ENCODE assay signal across 18 mouse cellular contexts in the genomic region with DNA sequence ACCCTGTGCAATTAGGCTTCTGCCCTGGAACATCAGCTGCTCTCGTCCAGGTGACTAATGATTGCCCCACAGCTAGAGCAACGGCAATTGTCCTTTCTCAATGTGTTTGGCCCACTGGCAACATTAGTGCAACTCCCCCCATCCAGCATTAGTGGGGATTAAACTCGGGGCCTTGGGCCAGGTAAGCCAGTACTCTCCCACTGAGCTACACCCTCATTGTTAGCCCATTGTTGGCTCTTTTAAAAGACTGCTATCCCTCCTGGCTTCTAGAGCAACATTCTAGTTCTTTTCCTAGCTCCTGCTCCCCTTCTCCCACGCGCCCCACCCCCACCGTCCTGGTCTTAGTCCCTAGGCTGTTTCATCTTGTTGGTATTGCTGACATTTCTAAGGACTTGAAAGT.
"Had no signal": no experiment of that assay in that cellular context is flagged by ENCODE, and none has a peak within 500 bp of the region (broad histone marks: within the 10 kb centered on the region; RNA-seq: fewer than 3 reads in every experiment).

No protein-coding gene starts in this region.

- H3K9ac ChIP-seq: lung, embryonic 14.5 days; midbrain, embryonic 12.5 days; neural tube, embryonic 13.5 days; neural tube, embryonic 15.5 days had no signal

- H3K27me3 ChIP-seq: midbrain, embryonic 12.5 days; neural tube, embryonic 13.5 days; neural tube, embryonic 15.5 days had no signal

- ATAC-seq: midbrain, embryonic 16.5 days had no signal

- H3K4me1 ChIP-seq: midbrain, embryonic 10.5 days; midbrain, embryonic 12.5 days; neural tube, embryonic 13.5 days; neural tube, embryonic 15.5 days had no signal

- H3K9me3 ChIP-seq: midbrain, embryonic 10.5 days; neural tube, embryonic 15.5 days had no signal

- H3K27ac ChIP-seq: midbrain, embryonic 10.5 days; midbrain, embryonic 12.5 days; neural tube, embryonic 13.5 days; neural tube, embryonic 15.5 days had no signal

- H3K36me3 ChIP-seq: midbrain, embryonic 10.5 days; midbrain, embryonic 12.5 days; neural tube, embryonic 13.5 days; neural tube, embryonic 15.5 days had no signal

- H3K4me2 ChIP-seq: lung, embryonic 14.5 days; midbrain, embryonic 12.5 days; neural tube, embryonic 13.5 days; neural tube, embryonic 15.5 days had no signal

- H3K4me3 ChIP-seq: midbrain, embryonic 10.5 days; midbrain, embryonic 12.5 days; neural tube, embryonic 13.5 days; neural tube, embryonic 15.5 days had no signal

- DNase-seq: lung, adult 18-20 months; lung, embryonic 14.5 days; lung, postnatal 10 days; lung, postnatal 4 days; midbrain, embryonic 14.5 days; retina, postnatal 1 day; right cerebral cortex, adult 18-20 months; right cerebral cortex, postnatal 25 days; right cerebral cortex, postnatal 4 days; spleen, adult 18-20 months; thymus, adult 18-20 months; thymus, postnatal 14 days; thymus, postnatal 36 days had no signal
